16 mouse cellular contexts compared by ENCODE assay signal in the genomic region with DNA sequence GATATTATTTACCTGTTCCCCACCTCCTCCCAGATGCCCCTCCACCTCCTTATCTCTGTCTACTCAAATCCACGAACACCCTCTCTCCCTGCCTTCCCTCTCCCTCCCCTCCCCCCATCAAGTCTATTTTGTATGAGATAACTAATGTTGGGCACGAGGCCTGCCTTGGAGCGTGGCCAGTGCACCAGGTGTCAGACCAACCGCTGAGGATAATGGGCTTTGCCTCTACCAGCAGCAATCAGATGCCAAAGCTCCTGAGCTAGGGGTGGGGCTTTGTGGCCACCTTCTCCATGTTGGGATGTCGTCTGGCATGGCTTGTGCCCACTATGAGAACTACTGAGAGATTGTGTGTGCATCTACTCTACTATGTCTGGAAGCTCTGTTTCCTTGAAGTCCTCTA.
DNase-seq lines count a peak whose midpoint lies in the region; ATAC-seq and TF ChIP-seq lines count a peak whose summit lies in the region.
"Had no signal": no experiment of that assay in that cellular context is flagged by ENCODE, and none has a peak within 500 bp of the region (broad histone marks: within the 10 kb centered on the region; RNA-seq: fewer than 3 reads in every experiment).

No protein-coding gene starts in this region.

- no peaks in the 10 kb centered on the region for H3K27me3 ChIP-seq in embryonic facial prominence, embryonic 14.5 days (replicated peaks; ENCODE audit: control insufficient read depth, insufficient read depth, low read length)
- H3K27me3 ChIP-seq in embryonic facial prominence, embryonic 10.5 days (replicated peaks; ENCODE audit: low read depth, poor library complexity, severe bottlenecking), result no peaks in the 10 kb centered on the region
- H3K27me3 ChIP-seq in hindbrain, postnatal 0 days (ENCODE audit: insufficient read depth, low read length), result no peaks in the 10 kb centered on the region
- H3K27me3 ChIP-seq in hindbrain, embryonic 16.5 days (replicated peaks; ENCODE audit: control insufficient read depth, insufficient read depth, low read length), result no peaks in the 10 kb centered on the region
- H3K27me3 ChIP-seq: kidney, embryonic 15.5 days; stomach, embryonic 15.5 days had no signal

- 64% methylated on average over 5 of the region's 5 CpGs for WGBS in embryonic facial prominence, embryonic 14.5 days
- WGBS in embryonic facial prominence, embryonic 10.5 days, result 77% methylated on average over 5 of the region's 5 CpGs
- 42% methylated on average over 5 of the region's 5 CpGs for WGBS in hindbrain, postnatal 0 days
- WGBS in hindbrain, embryonic 16.5 days, result 41% methylated on average over 5 of the region's 5 CpGs

- ATAC-seq in embryonic facial prominence, embryonic 14.5 days (ENCODE audit: low read depth), result peak; percentile 41; the same call in 1 of the 2 replicates
- no peak for ATAC-seq in hindbrain, postnatal 0 days
- ATAC-seq in hindbrain, embryonic 16.5 days, result no peak
- ATAC-seq: lung, postnatal 0 days had no signal

- no peaks in the 10 kb centered on the region for H3K9me3 ChIP-seq in embryonic facial prominence, embryonic 14.5 days (ENCODE audit: control insufficient read depth, low read length)
- H3K9me3 ChIP-seq in embryonic facial prominence, embryonic 10.5 days, result no peaks in the 10 kb centered on the region
- no peaks in the 10 kb centered on the region for H3K9me3 ChIP-seq in hindbrain, postnatal 0 days (ENCODE audit: low read length)
- no peaks in the 10 kb centered on the region for H3K9me3 ChIP-seq in hindbrain, embryonic 16.5 days (ENCODE audit: control insufficient read depth, low read length)
- H3K9me3 ChIP-seq: kidney, embryonic 15.5 days; stomach, embryonic 15.5 days had no signal

- H3K4me2 ChIP-seq in embryonic facial prominence, embryonic 14.5 days (ENCODE audit: low read depth, low read length), result no peak overlapping the region
- no peak overlapping the region for H3K4me2 ChIP-seq in hindbrain, postnatal 0 days (ENCODE audit: low read depth, low read length)
- H3K4me2 ChIP-seq in hindbrain, embryonic 16.5 days (ENCODE audit: low read length), result no peak overlapping the region
- H3K4me2 ChIP-seq: kidney, embryonic 15.5 days; liver, embryonic 11.5 days; stomach, embryonic 15.5 days had no signal

- no peak overlapping the region for H3K4me3 ChIP-seq in embryonic facial prominence, embryonic 14.5 days (ENCODE audit: low read depth, low read length)
- no peak overlapping the region for H3K4me3 ChIP-seq in embryonic facial prominence, embryonic 10.5 days
- no peak overlapping the region for H3K4me3 ChIP-seq in hindbrain, postnatal 0 days (ENCODE audit: low read length)
- no peak overlapping the region for H3K4me3 ChIP-seq in hindbrain, embryonic 16.5 days (ENCODE audit: low read length)
- H3K4me3 ChIP-seq: erythroblast, embryonic 14.5 days; heart, adult 2 months; kidney, embryonic 15.5 days; myocyte; stomach, embryonic 15.5 days had no signal

- no peaks in the 10 kb centered on the region for H3K36me3 ChIP-seq in embryonic facial prominence, embryonic 14.5 days (ENCODE audit: control insufficient read depth, insufficient read depth, low read length)
- H3K36me3 ChIP-seq in embryonic facial prominence, embryonic 10.5 days (replicated peaks), result no peaks in the 10 kb centered on the region
- no peaks in the 10 kb centered on the region for H3K36me3 ChIP-seq in hindbrain, postnatal 0 days (ENCODE audit: insufficient read depth, low read length)
- H3K36me3 ChIP-seq in hindbrain, embryonic 16.5 days (ENCODE audit: control insufficient read depth, insufficient read depth, low read length), result no peaks in the 10 kb centered on the region
- H3K36me3 ChIP-seq: kidney, embryonic 15.5 days; stomach, embryonic 15.5 days had no signal

- peaks cover 13% of the 10 kb centered on the region for H3K4me1 ChIP-seq in embryonic facial prominence, embryonic 14.5 days (ENCODE audit: control insufficient read depth, insufficient read depth, low read length)
- H3K4me1 ChIP-seq in embryonic facial prominence, embryonic 10.5 days, result peaks cover 18% of the 10 kb centered on the region
- H3K4me1 ChIP-seq in hindbrain, postnatal 0 days (ENCODE audit: insufficient read depth, low read length), result peaks cover 32% of the 10 kb centered on the region
- H3K4me1 ChIP-seq in hindbrain, embryonic 16.5 days (ENCODE audit: control insufficient read depth, insufficient read depth, low read depth, low read length), result peaks cover 19% of the 10 kb centered on the region
- H3K4me1 ChIP-seq: stomach, embryonic 15.5 days had no signal

- TF ChIP-seq CTCF in hindbrain, postnatal 0 days (IDR thresholded peaks at IDR 0.05; ENCODE audit: low read depth), result no peak

- DNase-seq in embryonic facial prominence, embryonic 14.5 days (ENCODE audit: low spot score), result peak; percentile 14
- DNase-seq in embryonic facial prominence, embryonic 10.5 days (ENCODE audit: low spot score), result no peak
- DNase-seq in hindbrain, postnatal 0 days (ENCODE audit: low spot score), result peak; percentile 64
- DNase-seq in cerebellum, adult 11 months, result peak; percentile 82
- peak; percentile 84 to 87 for DNase-seq in cerebellum, postnatal 36 days
- DNase-seq in layer of hippocampus, adult 9-10 months (ENCODE audit: low spot score), result no peak
- no peak for DNase-seq in spleen, postnatal 4 days (ENCODE audit: low spot score in 2 of 2)
- DNase-seq: thymus, postnatal 14 days had no signal

- no peak overlapping the region for H3K9ac ChIP-seq in embryonic facial prominence, embryonic 14.5 days (ENCODE audit: low read depth, low read length)
- H3K9ac ChIP-seq in hindbrain, postnatal 0 days (replicated peaks; ENCODE audit: low read length), result no peak overlapping the region
- no peak overlapping the region for H3K9ac ChIP-seq in hindbrain, embryonic 16.5 days (ENCODE audit: low read depth, low read length)
- H3K9ac ChIP-seq: kidney, embryonic 15.5 days; stomach, embryonic 15.5 days had no signal

- H3K27ac ChIP-seq in embryonic facial prominence, embryonic 14.5 days (replicated peaks; ENCODE audit: low read depth, low read length), result no peak overlapping the region
- H3K27ac ChIP-seq in embryonic facial prominence, embryonic 10.5 days (replicated peaks), result no peak overlapping the region
- H3K27ac ChIP-seq in hindbrain, postnatal 0 days, result no peak overlapping the region
- H3K27ac ChIP-seq in hindbrain, embryonic 16.5 days (ENCODE audit: low read depth, low read length), result no peak overlapping the region
- H3K27ac ChIP-seq: heart, adult 2 months; kidney, embryonic 15.5 days; stomach, embryonic 15.5 days had no signal

Comparison
In these comparisons a context has a peak if more than half of its experiments do, and no peak if none do; other contexts are left out.
1. DNase-seq: peak in embryonic facial prominence, embryonic 14.5 days (single experiment), hindbrain, postnatal 0 days (single experiment), cerebellum, adult 11 months (single experiment) and cerebellum, postnatal 36 days (2 of 2); none in embryonic facial prominence, embryonic 10.5 days (single experiment), layer of hippocampus, adult 9-10 months (single experiment) and spleen, postnatal 4 days (0 of 2).